Mouse (Mus musculus) liver, adult 2 months (tissue): ENCODE data around the gene Bphl.

ENCODE experiments used
- CTCF ChIP-seq: fragments of 200-500 bp; IDR thresholded peaks from 2 replicates; pipeline ENCODE4 v1.5.1; 2011; ENCODE audit warnings: low read depth, low read length, control low read depth
- POLR2A ChIP-seq: fragments of 200-500 bp; IDR thresholded peaks from 2 replicates; pipeline ENCODE4 v1.6.1; 2011; ENCODE audit warnings: low read length, control low read depth; ENCODE audit not compliant: insufficient read depth; ENCODE audit errors: extremely low read depth

GRCm38 (mm10) chr13:34046421-34047012 lies 9.1 kb downstream of the Bphl start:
- TF ChIP-seq POLR2A, result no peak
- peak; percentile 81 for TF ChIP-seq CTCF
